Comparison of ENCODE assay signal across 8 mouse cellular contexts in genomic region chr15:97407496-97408454, GRCm38 (mm10).
A peak's percentile ranks its signal among the peaks of the same experiment; 100 is the strongest.
DNase-seq lines count a peak whose midpoint lies in the region; ATAC-seq and TF ChIP-seq lines count a peak whose summit lies in the region.
"Had no signal": no experiment of that assay in that cellular context is flagged by ENCODE, and none has a peak within 500 bp of the region (broad histone marks: within the 10 kb centered on the region; RNA-seq: fewer than 3 reads in every experiment).

No protein-coding gene starts in this region.

- H3K27ac ChIP-seq in ES-Bruce4 (ENCODE audit: insufficient read depth, low read length) = no peak overlapping the region
- peak overlapping the region; percentile 55 for H3K27ac ChIP-seq in embryonic facial prominence, embryonic 15.5 days (replicated peaks)
- H3K27ac ChIP-seq: neural tube, embryonic 13.5 days had no signal

- no peaks in the 10 kb centered on the region for H3K27me3 ChIP-seq in ES-Bruce4 (ENCODE audit: control insufficient read depth, insufficient read depth, low read length, poor library complexity, severe bottlenecking)
- H3K27me3 ChIP-seq in embryonic facial prominence, embryonic 15.5 days = no peaks in the 10 kb centered on the region
- H3K27me3 ChIP-seq: neural tube, embryonic 13.5 days had no signal

- H3K36me3 ChIP-seq in ES-Bruce4 (ENCODE audit: control insufficient read depth, insufficient read depth, low read length, poor library complexity, severe bottlenecking) = no peaks in the 10 kb centered on the region
- no peaks in the 10 kb centered on the region for H3K36me3 ChIP-seq in embryonic facial prominence, embryonic 15.5 days
- H3K36me3 ChIP-seq: neural tube, embryonic 13.5 days had no signal

- H3K4me1 ChIP-seq in ES-Bruce4 (ENCODE audit: control insufficient read depth, insufficient read depth, low read length) = peaks cover 3% of the 10 kb centered on the region
- H3K4me1 ChIP-seq in embryonic facial prominence, embryonic 15.5 days = peaks cover 16% of the 10 kb centered on the region
- H3K4me1 ChIP-seq: neural tube, embryonic 13.5 days had no signal

- peak; percentile 10 to 11 for DNase-seq in heart, postnatal 36 days
- no peak for DNase-seq in heart, adult 11 months
- peak; percentile 23 for DNase-seq in lung, postnatal 14 days
- no peak for DNase-seq in ovary, postnatal 10 days (ENCODE audit: low spot score)
- no peak for DNase-seq in spleen, adult 18-20 months

- TF ChIP-seq EP300 in ES-Bruce4 (IDR thresholded peaks at IDR 0.05; ENCODE audit: insufficient read depth, low read depth, low read length) = no peak

- no peak for TF ChIP-seq POLR2A in ES-Bruce4 (IDR thresholded peaks at IDR 0.05; ENCODE audit: insufficient read depth, low read length)

- intact Hi-C loops in heart, postnatal 36 days (cut with DNase I) = no loop called here

- H3K9ac ChIP-seq in ES-Bruce4 (ENCODE audit: low read depth, poor library complexity, severe bottlenecking) = peak overlapping the region; percentile 56
- H3K9ac ChIP-seq in embryonic facial prominence, embryonic 15.5 days = no peak overlapping the region
- H3K9ac ChIP-seq: neural tube, embryonic 13.5 days had no signal

- no peak for TF ChIP-seq CTCF in ES-Bruce4 (IDR thresholded peaks at IDR 0.05; ENCODE audit: low read depth, low read length)

- no peaks in the 10 kb centered on the region for H3K9me3 ChIP-seq in ES-Bruce4 (replicated peaks; ENCODE audit: control insufficient read depth, insufficient read depth, low read length, poor library complexity, severe bottlenecking)
- H3K9me3 ChIP-seq in embryonic facial prominence, embryonic 15.5 days (replicated peaks) = no peaks in the 10 kb centered on the region
- H3K9me3 ChIP-seq: neural tube, embryonic 13.5 days had no signal

- 36% methylated on average over 17 of the region's 17 CpGs for WGBS in embryonic facial prominence, embryonic 15.5 days

- H3K4me2 ChIP-seq in embryonic facial prominence, embryonic 15.5 days (replicated peaks) = peak overlapping the region; percentile 21; the same call in 1 of the 2 replicates
- H3K4me2 ChIP-seq: neural tube, embryonic 13.5 days had no signal

- no peak overlapping the region for H3K4me3 ChIP-seq in ES-Bruce4 (ENCODE audit: low read depth, low read length)
- no peak overlapping the region for H3K4me3 ChIP-seq in embryonic facial prominence, embryonic 15.5 days (replicated peaks)
- H3K4me3 ChIP-seq: neural tube, embryonic 13.5 days had no signal

- ATAC-seq in embryonic facial prominence, embryonic 15.5 days (ENCODE audit: insufficient number of reproducible peaks, low FRiP score, low TSS enrichment, low read depth) = no peak

Comparison
In these comparisons a context has a peak if more than half of its experiments do, and no peak if none do; other contexts are left out.
1. DNase-seq: peak in heart, postnatal 36 days (2 of 2) and lung, postnatal 14 days (single experiment); none in heart, adult 11 months (single experiment), ovary, postnatal 10 days (single experiment) and spleen, adult 18-20 months (0 of 2).